In the genomic region with DNA sequence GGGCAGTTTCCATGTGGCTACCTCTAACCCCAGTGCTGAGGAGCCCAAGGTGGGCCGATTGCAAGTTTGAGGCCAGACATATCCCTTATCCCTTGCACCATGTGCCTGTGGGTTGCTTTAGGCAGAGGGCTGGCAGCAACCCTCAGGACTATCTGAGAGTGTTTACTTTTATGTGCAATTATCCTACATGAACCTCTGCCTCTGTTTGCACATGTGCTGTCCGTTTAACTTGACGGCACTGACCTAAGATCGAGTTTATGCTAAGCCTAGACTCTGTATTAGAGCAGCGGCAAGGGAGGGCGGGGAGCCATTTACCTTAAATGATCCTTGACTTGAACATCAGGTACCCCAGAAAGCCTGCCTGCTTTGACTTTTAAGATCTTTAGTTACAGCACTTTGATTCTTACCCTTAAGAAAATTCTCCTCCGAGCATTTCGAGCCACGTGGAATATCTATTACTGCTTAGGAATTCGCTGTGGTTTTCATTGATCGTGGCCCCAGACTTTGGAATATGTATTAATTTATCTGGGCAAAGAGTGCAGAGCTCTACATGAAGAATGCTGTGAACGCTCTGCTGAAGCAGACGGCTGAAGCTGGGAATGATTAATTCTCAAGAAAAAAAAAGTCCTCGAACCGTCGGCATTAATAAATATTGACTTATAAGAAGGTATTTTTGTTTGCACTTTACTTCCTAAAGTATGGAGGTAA, we compare ENCODE assay signal across 14 mouse cellular contexts. TPM values are rescaled to one million over a fixed set of nuclear protein-coding genes. Genes with fewer than 3 reads are reported as not detected.
DNase-seq lines count a peak whose midpoint lies in the region; ATAC-seq and TF ChIP-seq lines count a peak whose summit lies in the region.
"Had no signal": no experiment of that assay in that cellular context is flagged by ENCODE, and none has a peak within 500 bp of the region (broad histone marks: within the 10 kb centered on the region; RNA-seq: fewer than 3 reads in every experiment).

No protein-coding gene starts in this region.

- peaks cover 33% of the 10 kb centered on the region for H3K4me1 ChIP-seq in kidney, adult 2 months (ENCODE audit: control insufficient read depth, insufficient read depth, low read length)
- H3K4me1 ChIP-seq in embryonic facial prominence, embryonic 12.5 days: peaks cover 33% of the 10 kb centered on the region
- H3K4me1 ChIP-seq in kidney, postnatal 0 days (replicated peaks; ENCODE audit: insufficient read depth, low read length): peaks cover 24% of the 10 kb centered on the region
- peaks cover 35% of the 10 kb centered on the region for H3K4me1 ChIP-seq in small intestine, adult 2 months (ENCODE audit: control insufficient read depth, insufficient read depth, insufficient read length, low read length)
- H3K4me1 ChIP-seq in midbrain, postnatal 0 days (ENCODE audit: insufficient read depth, low read length): no peaks in the 10 kb centered on the region
- H3K4me1 ChIP-seq: forebrain, embryonic 15.5 days had no signal

- no peaks in the 10 kb centered on the region for H3K27me3 ChIP-seq in kidney, adult 2 months (replicated peaks; ENCODE audit: control insufficient read depth, insufficient read depth, low read length)
- H3K27me3 ChIP-seq in embryonic facial prominence, embryonic 12.5 days: no peaks in the 10 kb centered on the region
- H3K27me3 ChIP-seq in kidney, postnatal 0 days (ENCODE audit: insufficient read depth, low read length): no peaks in the 10 kb centered on the region
- H3K27me3 ChIP-seq in small intestine, adult 2 months (ENCODE audit: control insufficient read depth, insufficient read depth, low read length): no peaks in the 10 kb centered on the region
- no peaks in the 10 kb centered on the region for H3K27me3 ChIP-seq in midbrain, postnatal 0 days (ENCODE audit: insufficient read depth, low read length)
- H3K27me3 ChIP-seq: forebrain, embryonic 15.5 days; heart, embryonic 15.5 days had no signal

- peak overlapping the region; percentile 94 for H3K27ac ChIP-seq in kidney, adult 2 months (ENCODE audit: insufficient read depth, low read depth, low read length)
- peak overlapping the region; percentile 41 for H3K27ac ChIP-seq in embryonic facial prominence, embryonic 12.5 days
- peak overlapping the region; percentile 69 for H3K27ac ChIP-seq in kidney, postnatal 0 days
- H3K27ac ChIP-seq in small intestine, adult 2 months (ENCODE audit: insufficient read depth, low read depth, low read length): peak overlapping the region; percentile 82
- no peak overlapping the region for H3K27ac ChIP-seq in midbrain, postnatal 0 days (ENCODE audit: low read depth, low read length)
- H3K27ac ChIP-seq: forebrain, embryonic 15.5 days had no signal

- no peak overlapping the region for H3K9ac ChIP-seq in embryonic facial prominence, embryonic 12.5 days
- no peak overlapping the region for H3K9ac ChIP-seq in kidney, postnatal 0 days (ENCODE audit: low read depth, low read length)
- no peak overlapping the region for H3K9ac ChIP-seq in midbrain, postnatal 0 days (replicated peaks; ENCODE audit: low read length, poor library complexity, severe bottlenecking)
- H3K9ac ChIP-seq: forebrain, embryonic 15.5 days; heart, embryonic 15.5 days had no signal

- peak; percentile 38 for DNase-seq in kidney, adult 2 months
- DNase-seq in kidney, postnatal 25 days: no peak
- no peak for DNase-seq in kidney, postnatal 0 days (ENCODE audit: low spot score)
- DNase-seq in midbrain, postnatal 0 days (ENCODE audit: low spot score): no peak
- DNase-seq in ovary, postnatal 10 days (ENCODE audit: low spot score): no peak
- no peak for DNase-seq in spleen, postnatal 10 days (ENCODE audit: low spot score in 2 of 2)
- DNase-seq: cerebellum, adult 18-20 months; embryo, embryonic 11 days; gastrocnemius, postnatal 36 days; right cerebral cortex, postnatal 25 days had no signal

- 22% methylated on average over 16 of the region's 16 CpGs for WGBS in kidney, adult 2 months
- 37% methylated on average over 16 of the region's 16 CpGs for WGBS in embryonic facial prominence, embryonic 12.5 days
- 38% methylated on average over 16 of the region's 16 CpGs for WGBS in kidney, postnatal 0 days
- 13% methylated on average over 16 of the region's 16 CpGs for WGBS in small intestine, adult 2 months
- WGBS in midbrain, postnatal 0 days: 73% methylated on average over 16 of the region's 16 CpGs

- no peak for TF ChIP-seq CTCF in kidney, adult 2 months (conservative IDR thresholded peaks at IDR 0.05; ENCODE audit: insufficient read depth, insufficient read length, low read depth, low read length)
- TF ChIP-seq CTCF in kidney, postnatal 0 days (IDR thresholded peaks at IDR 0.05; ENCODE audit: low read depth): no peak
- no peak for TF ChIP-seq CTCF in small intestine, adult 2 months (IDR thresholded peaks at IDR 0.05; ENCODE audit: extremely low read depth, insufficient read length, insufficient replicate concordance, low read depth, low read length)
- TF ChIP-seq CTCF in midbrain, postnatal 0 days (IDR thresholded peaks at IDR 0.05): no peak

- H3K4me3 ChIP-seq in kidney, adult 2 months (ENCODE audit: insufficient read depth, low read depth, low read length): no peak overlapping the region; the same call in 1 of the 2 replicates
- no peak overlapping the region for H3K4me3 ChIP-seq in embryonic facial prominence, embryonic 12.5 days
- H3K4me3 ChIP-seq in kidney, postnatal 0 days (replicated peaks; ENCODE audit: low read depth, low read length): no peak overlapping the region
- no peak overlapping the region for H3K4me3 ChIP-seq in small intestine, adult 2 months (ENCODE audit: low read depth, low read length)
- no peak overlapping the region for H3K4me3 ChIP-seq in midbrain, postnatal 0 days (ENCODE audit: low read depth, low read length)
- H3K4me3 ChIP-seq: forebrain, embryonic 15.5 days; heart, embryonic 15.5 days had no signal

- no peaks in the 10 kb centered on the region for H3K36me3 ChIP-seq in kidney, adult 2 months (ENCODE audit: control insufficient read depth, insufficient read depth, low read length)
- no peaks in the 10 kb centered on the region for H3K36me3 ChIP-seq in embryonic facial prominence, embryonic 12.5 days
- no peaks in the 10 kb centered on the region for H3K36me3 ChIP-seq in kidney, postnatal 0 days (ENCODE audit: insufficient read depth, low read length)
- H3K36me3 ChIP-seq in small intestine, adult 2 months (ENCODE audit: control insufficient read depth, insufficient read depth, low read length): no peaks in the 10 kb centered on the region
- H3K36me3 ChIP-seq in midbrain, postnatal 0 days (ENCODE audit: insufficient read depth, low read length): no peaks in the 10 kb centered on the region
- H3K36me3 ChIP-seq: forebrain, embryonic 15.5 days; heart, embryonic 15.5 days had no signal

- H3K9me3 ChIP-seq in embryonic facial prominence, embryonic 12.5 days: no peaks in the 10 kb centered on the region
- no peaks in the 10 kb centered on the region for H3K9me3 ChIP-seq in kidney, postnatal 0 days (replicated peaks; ENCODE audit: low read length)
- H3K9me3 ChIP-seq in midbrain, postnatal 0 days (ENCODE audit: low read length): no peaks in the 10 kb centered on the region
- H3K9me3 ChIP-seq: forebrain, embryonic 15.5 days; heart, embryonic 15.5 days had no signal

- TF ChIP-seq POLR2A in kidney, adult 2 months (IDR thresholded peaks at IDR 0.05; ENCODE audit: low read depth, low read length): no peak
- TF ChIP-seq POLR2A in small intestine, adult 2 months (IDR thresholded peaks at IDR 0.05; ENCODE audit: low read depth, low read length): no peak

- no peak for ATAC-seq in embryonic facial prominence, embryonic 12.5 days (ENCODE audit: insufficient number of reproducible peaks, insufficient read depth, low FRiP score, low TSS enrichment)
- no peak for ATAC-seq in kidney, postnatal 0 days (replicated peaks; ENCODE audit: low FRiP score, low read depth)
- no peak for ATAC-seq in midbrain, postnatal 0 days (ENCODE audit: low FRiP score)
- ATAC-seq: forebrain, embryonic 15.5 days had no signal

- H3K4me2 ChIP-seq in embryonic facial prominence, embryonic 12.5 days (replicated peaks): 0 out of 2 replicates have a peak overlapping the region, but pooled peaks have one; percentile 19
- peak overlapping the region; percentile 19; the same call in 1 of the 2 replicates for H3K4me2 ChIP-seq in kidney, postnatal 0 days (ENCODE audit: low read length)
- no peak overlapping the region for H3K4me2 ChIP-seq in midbrain, postnatal 0 days (ENCODE audit: low read depth, low read length, poor library complexity, severe bottlenecking)
- H3K4me2 ChIP-seq: forebrain, embryonic 15.5 days; heart, embryonic 15.5 days had no signal

RNA-seq across cellular contexts. Expression of a gene that starts 33.7 kb away (rescaled TPM):
- 13.1 and 14.5 TPM in 2 replicates for polyA plus RNA-seq in kidney, adult 2 months (2012; rRNA removed)
- polyA plus RNA-seq in embryonic facial prominence, embryonic 12.5 days (2016; fragmentation: Nextera tagmentation; extraction: Ambion mirVana): 19.6 and 21.0 TPM in 2 replicates
- 17.0 and 20.2 TPM in 2 replicates for polyA plus RNA-seq in kidney, postnatal 0 days (2015; fragmentation: Nextera tagmentation; extraction: Ambion mirVana)
- 7.1 and 19.5 TPM in 2 replicates for polyA plus RNA-seq in small intestine, adult 2 months (2012; rRNA removed)
- total RNA-seq in midbrain, postnatal 0 days (2014; rRNA removed): 5.9 and 7.8 TPM in 2 replicates
- 3.0 TPM in 2 replicates for polyA plus RNA-seq in midbrain, postnatal 0 days (2015; fragmentation: Nextera tagmentation; extraction: Ambion mirVana)
